Mouse (Mus musculus) colon, adult 2 months (tissue): ENCODE results near the gene Tes. TPM values are rescaled to one million over a fixed set of nuclear protein-coding genes. Genes with fewer than 3 reads are reported as not detected.

ENCODE experiments used
- polyA plus RNA-seq: library from polyadenylated mRNA; depleted of rRNA; stranded (reverse); fragments of >200 nt; gene quantifications from 2 replicates; pipeline ENCODE4 v1.2.3, GENCODE M21; 2012; rRNA removed

The Tes gene
- 81.9 and 82.5 TPM in 2 replicates for polyA plus RNA-seq

DNA sequence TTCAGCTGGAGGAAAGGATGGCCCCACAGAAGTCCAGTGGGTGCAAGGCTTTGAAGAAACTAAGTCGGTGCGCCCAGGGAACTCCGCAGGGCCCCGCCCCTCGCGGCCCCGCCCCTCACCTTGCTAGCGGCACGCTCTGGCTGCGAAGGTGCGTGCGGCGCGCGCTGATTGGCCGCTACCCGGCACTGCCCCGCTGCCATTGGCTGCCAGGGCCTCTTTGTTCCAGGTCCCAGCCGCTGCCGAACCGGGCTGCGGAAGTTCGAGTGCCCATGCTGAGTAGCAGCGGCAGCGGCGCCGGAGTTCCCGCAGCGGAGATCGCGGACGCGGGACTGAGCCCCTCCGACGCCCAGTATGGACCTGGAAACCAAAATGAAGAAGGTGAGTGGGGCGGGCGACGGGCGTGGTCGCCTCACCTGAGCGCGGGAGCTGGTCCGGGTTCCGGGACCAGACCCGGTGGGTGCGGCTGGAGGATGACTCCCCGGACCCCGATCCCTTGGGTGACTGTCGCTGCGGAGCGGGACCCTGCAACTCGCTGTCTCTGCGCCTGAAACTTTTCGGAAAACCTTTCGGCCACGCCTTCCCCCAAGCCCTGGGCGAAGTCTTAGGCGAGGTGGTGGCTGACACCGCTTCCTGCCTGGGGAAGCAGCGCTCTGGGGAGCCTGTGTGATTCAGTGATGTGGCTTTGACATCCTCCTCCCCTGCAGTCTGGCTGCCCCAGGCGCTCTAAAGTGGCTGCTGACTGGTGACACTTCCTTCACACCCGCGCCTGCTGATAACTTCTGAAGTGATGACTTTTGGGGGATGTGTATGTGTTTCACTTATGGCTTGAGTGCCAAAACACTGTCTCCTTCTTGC lies at the start of gene Tes:
TSS of gene Tes (plus strand) at position 214 of the 855 bp plus-strand sequence.

Other genes starting within 250 kb of the Tes start
- 0.17 and 0.19 TPM in 2 replicates for gene Tfec, start 166.7 kb upstream of the Tes start, polyA plus RNA-seq
- 20.4 and 22.0 TPM in 2 replicates for gene Cav2, start 216.0 kb downstream of the Tes start, polyA plus RNA-seq
- 287 and 344 TPM in 2 replicates for gene Cav1, start 241.2 kb downstream of the Tes start, polyA plus RNA-seq